Mouse (Mus musculus) gastrocnemius, adult 2 months (tissue): ENCODE results near the gene Fgfr2. TPM values are rescaled to one million over a fixed set of nuclear protein-coding genes. Genes with fewer than 3 reads are reported as not detected.
A peak's percentile ranks its signal among the peaks of the same experiment; 100 is the strongest.

Experiments used
- DNase-seq: peaks from one replicate; pipeline ENCODE4 v3.0.0; 2022
- H3K27ac ChIP-seq: fragments of 200-600 bp; 2 replicates; pipeline ENCODE4 v1.8.1; 2022; ENCODE audit warnings: mild to moderate bottlenecking
- H3K4me3 ChIP-seq: fragments of 200-600 bp; 2 replicates; pipeline ENCODE4 v1.8.1; 2022; ENCODE audit warnings: mild to moderate bottlenecking, moderate library complexity
- CTCF ChIP-seq: fragments of 200-600 bp; IDR thresholded peaks from 2 replicates; pipeline ENCODE4 v1.8.1; 2022; ENCODE audit warnings: antibody characterized with exemption, mild to moderate bottlenecking, moderate library complexity
- intact Hi-C: fragments of 180-260 bp; cut with DNase I; formaldehyde crosslinking; loops from one replicate; pipeline ENCODE4 v1.15.1; 2025
- total RNA-seq, 2 experiments: library from RNA; stranded (reverse); gene quantifications; 2 replicates each; pipeline ENCODE4 v1.2.3; 2021

Gene Fgfr2
- total RNA-seq, 2 experiments from 2014 or later, result 0.15 to 0.33 TPM

GRCm38 (mm10) chr7:130951004-130951403 is 2172.1 kb downstream of the Fgfr2 start:
- H3K27ac ChIP-seq, result 0 out of 2 replicates have a peak overlapping the region, but pooled peaks have one; percentile 24
- intact Hi-C loops, result no loop called here

GRCm38 (mm10) chr7:130950482-130950881 is 2172.7 kb downstream of the Fgfr2 start:
- TF ChIP-seq CTCF, result no peak
- intact Hi-C loops, result no loop called here
- Histone ChIP-seq H3K4me3 (no peak overlapping the region), H3K27ac (no peak overlapping the region; the same call in 1 of the 2 replicates)
- DNase-seq, result no peak

More at GRCm38 (mm10) chr7:130951004-130951403, 2172.1 kb downstream of the Fgfr2 start:
- H3K4me3 ChIP-seq, result no peak overlapping the region
- no peak for TF ChIP-seq CTCF
- no peak for DNase-seq

DNA sequence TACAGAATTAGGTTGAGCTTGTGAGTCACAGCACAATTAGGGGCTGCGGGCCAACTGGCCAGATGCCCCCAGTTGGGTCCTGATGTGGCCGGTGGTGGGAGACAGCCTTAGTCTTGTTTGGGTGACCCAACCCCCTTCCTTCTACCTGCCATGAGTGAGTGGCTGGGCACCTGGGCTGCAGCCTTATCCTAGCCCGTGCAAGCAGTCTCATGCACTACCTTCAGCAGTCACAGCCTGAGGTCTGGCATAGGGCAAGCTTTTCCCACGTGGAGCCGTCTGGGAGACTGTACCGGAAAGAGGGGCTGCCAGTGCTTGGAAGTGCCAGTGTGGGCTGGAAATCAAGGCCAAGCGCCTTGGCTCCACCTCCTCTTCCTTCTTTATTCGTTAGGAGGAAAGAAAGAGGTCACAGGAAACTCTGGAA is 2173.8 kb downstream of the Fgfr2 start:
- Histone ChIP-seq H3K4me3 (peak overlapping the region; percentile 47), H3K27ac (peak overlapping the region; percentile 74)
- intact Hi-C loops, result no loop called here
- DNase-seq, result peak; percentile 61
- TF ChIP-seq CTCF, result no peak

DNA sequence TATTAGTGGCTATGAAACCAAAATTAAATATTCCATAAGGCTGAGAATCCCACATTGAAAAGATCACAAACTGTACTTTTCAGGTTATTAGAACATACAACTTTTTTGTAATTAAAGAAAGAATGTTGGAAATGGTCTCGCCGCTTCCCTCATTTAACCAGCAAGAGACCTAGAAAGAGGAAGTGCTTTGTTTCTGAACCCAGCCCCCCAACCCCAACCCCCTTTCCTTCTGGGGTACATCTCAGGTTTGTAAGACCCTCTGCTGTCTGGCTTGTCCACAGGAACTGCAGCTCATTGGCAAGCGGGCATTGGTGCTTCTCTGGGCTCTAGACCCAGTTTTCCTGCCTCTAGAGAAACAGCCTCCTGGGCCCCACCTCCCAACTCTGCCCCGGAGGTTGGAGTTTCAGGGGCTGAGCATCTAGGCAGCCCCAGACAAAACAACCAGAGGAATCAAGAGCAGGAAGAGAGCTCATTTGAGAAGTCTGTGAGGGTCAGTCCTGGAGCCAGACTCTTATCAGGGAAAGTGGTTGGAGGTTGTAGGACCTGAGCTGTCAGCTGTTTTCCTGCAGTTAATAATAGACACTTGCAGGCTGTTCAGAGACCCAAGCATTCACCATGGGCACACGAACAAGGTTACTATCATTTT is 2174.5 kb downstream of the Fgfr2 start:
- peak overlapping the region; percentile 74 for H3K27ac ChIP-seq
- intact Hi-C loops, result no loop called here
- no peak for TF ChIP-seq CTCF
- H3K4me3 ChIP-seq, result peak overlapping the region; percentile 47
- DNase-seq, result no peak

GRCm38 (mm10) chr7:130946303-130946702 is 2176.8 kb downstream of the Fgfr2 start:
- Histone ChIP-seq H3K27ac (no peak overlapping the region), H3K4me3 (no peak overlapping the region)
- intact Hi-C loops, result no loop called here
- no peak for DNase-seq
- no peak for TF ChIP-seq CTCF

GRCm38 (mm10) chr7:130945730-130946129 is 2177.4 kb downstream of the Fgfr2 start:
- TF ChIP-seq CTCF, result no peak
- no peak for DNase-seq
- intact Hi-C loops, result no loop called here
- Histone ChIP-seq H3K4me3 (no peak overlapping the region), H3K27ac (no peak overlapping the region)

GRCm38 (mm10) chr7:130944766-130945475 is 2178.2 kb downstream of the Fgfr2 start:
- no peak for TF ChIP-seq CTCF
- Histone ChIP-seq H3K4me3 (no peak overlapping the region), H3K27ac (no peak overlapping the region)
- intact Hi-C loops, result no loop called here
- no peak for DNase-seq

DNA sequence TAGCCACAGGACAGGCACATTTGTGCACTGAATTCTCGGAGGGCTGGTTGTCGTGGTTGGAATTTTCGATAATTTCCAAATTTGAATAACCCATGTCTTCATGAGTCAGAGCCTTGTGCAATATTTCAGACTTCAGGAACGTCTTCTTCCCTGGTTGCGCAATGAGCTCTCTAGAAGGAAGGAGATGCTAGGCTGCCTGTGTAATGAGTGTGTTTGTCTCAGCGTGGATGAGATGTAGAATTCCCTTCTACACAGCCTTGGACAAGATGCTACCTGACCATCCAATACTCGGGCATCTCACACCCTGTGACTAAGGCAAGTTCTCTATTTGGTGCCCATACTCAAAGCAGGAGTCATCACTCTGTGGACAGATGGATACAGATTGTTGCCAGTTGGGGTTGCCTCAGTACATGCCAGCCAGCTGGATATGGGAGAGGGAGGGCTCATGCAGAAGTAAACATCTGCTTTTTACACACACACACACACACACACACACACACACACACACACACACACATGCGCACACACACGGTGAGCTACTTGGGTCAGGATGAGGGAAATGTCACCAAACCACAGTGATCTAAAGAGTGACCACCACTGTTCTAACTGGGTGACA is 2179.8 kb downstream of the Fgfr2 start:
- H3K27ac ChIP-seq, result peak overlapping the region; percentile 61
- intact Hi-C loops, result no loop called here

DNA sequence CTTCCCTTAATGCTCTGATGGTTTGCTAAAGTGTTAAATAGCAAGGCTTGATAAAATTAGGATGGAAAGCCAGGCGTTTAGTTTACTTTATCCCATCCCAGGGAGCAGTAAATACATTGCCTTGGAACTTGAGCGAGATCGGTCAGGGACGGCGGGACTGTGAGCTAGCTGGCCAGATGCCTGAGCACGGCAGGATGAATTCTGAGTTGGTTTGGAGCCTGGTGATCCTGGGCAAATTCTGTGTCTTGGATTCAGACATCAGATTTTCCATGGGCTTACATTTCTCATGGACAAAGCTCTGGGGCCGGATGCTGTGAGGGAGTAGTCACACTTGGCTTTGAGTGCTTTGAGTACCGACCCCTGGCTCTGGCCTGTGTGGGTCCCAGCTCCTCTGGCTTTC is 2182.4 kb downstream of the Fgfr2 start:
- peak; percentile 38 for DNase-seq
- Histone ChIP-seq H3K4me3 (no peak overlapping the region), H3K27ac (peak overlapping the region; percentile 63)
- TF ChIP-seq CTCF, result no peak
- intact Hi-C loops, result no loop called here

More for the DNA sequence above, 2179.8 kb downstream of the Fgfr2 start:
- TF ChIP-seq CTCF, result no peak
- H3K4me3 ChIP-seq, result no peak overlapping the region
- no peak for DNase-seq

- no peak for TF ChIP-seq CTCF
- intact Hi-C loops, result loop anchor here (5.0 kb wide), 1 partner anchor 33 kb away; no protein-coding TSS in a partner anchor
- no peak overlapping the region; the same call in 1 of the 2 replicates for H3K4me3 ChIP-seq
- peak; percentile 22 for DNase-seq
- H3K27ac ChIP-seq, result peak overlapping the region; percentile 89; the same call in 1 of the 2 replicates
Observed at GRCm38 (mm10) chr7:130938896-130939295, 2184.3 kb downstream of the Fgfr2 start.

- H3K4me3 ChIP-seq, result peak overlapping the region; percentile 86
- intact Hi-C loops, result loop anchor here (5.0 kb wide), 1 partner anchor 34 kb away; no protein-coding TSS in a partner anchor
Observed at GRCm38 (mm10) chr7:130938005-130938404, 2185.1 kb downstream of the Fgfr2 start.

DNA sequence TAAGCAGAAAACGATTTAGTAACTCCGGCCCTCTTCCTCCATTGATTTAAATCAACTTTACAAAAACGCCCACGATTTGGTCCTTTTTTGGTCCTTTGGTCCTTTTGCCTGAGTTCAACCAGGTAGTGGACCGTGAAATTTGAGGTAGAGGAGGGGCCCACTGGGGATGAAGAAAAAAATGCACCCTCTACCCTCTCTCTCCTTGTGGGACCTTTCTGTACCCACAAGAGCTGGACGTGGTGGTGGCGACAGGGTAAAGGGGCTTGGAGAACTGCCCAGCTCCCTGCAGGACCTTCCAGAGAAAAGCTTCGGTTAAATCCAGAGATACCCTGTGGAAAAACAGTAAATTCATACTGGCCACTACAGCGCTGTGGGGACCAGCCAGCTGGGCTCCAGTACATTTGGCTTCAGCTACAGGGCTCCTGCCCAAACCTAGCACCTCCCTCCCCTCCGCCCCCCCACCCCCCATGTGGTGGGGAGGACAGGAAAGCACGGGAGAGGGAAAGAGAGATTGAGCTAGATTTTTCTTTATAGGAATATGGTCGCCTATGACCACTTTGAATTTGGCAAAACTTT is 2185.8 kb downstream of the Fgfr2 start:
- intact Hi-C loops, result loop anchor here (5.0 kb wide), 1 partner anchor 35 kb away; no protein-coding TSS in a partner anchor
- peak overlapping the region; percentile 89 for H3K27ac ChIP-seq
- peak; percentile 62 for DNase-seq
- TF ChIP-seq CTCF, result no peak
- H3K4me3 ChIP-seq, result peak overlapping the region; percentile 86

More at GRCm38 (mm10) chr7:130938005-130938404, 2185.1 kb downstream of the Fgfr2 start:
- H3K27ac ChIP-seq, result peak overlapping the region; percentile 89
- no peak for TF ChIP-seq CTCF
- DNase-seq, result peak; percentile 11
